Mouse (Mus musculus): ENCODE measurements around the gene Olfr373. TPM values are rescaled to one million over a fixed set of nuclear protein-coding genes. Genes with fewer than 3 reads are reported as not detected.
A peak's percentile ranks its signal among the peaks of the same experiment; 100 is the strongest.

The Olfr373 gene
- polyA plus RNA-seq, 1 experiment: not detected

- H3K36me3 ChIP-seq (ENCODE audit: control insufficient read depth, insufficient read depth, low read length): no peaks in the 10 kb centered on the region
- TF ChIP-seq POLR2A (IDR thresholded peaks at IDR 0.05; ENCODE audit: control insufficient read depth, low read depth, low read length) (no peak), CTCF (IDR thresholded peaks at IDR 0.05; ENCODE audit: control insufficient read depth, insufficient read depth, insufficient replicate concordance, low read depth, low read length) (no peak)
- no peak overlapping the region for H3K4me3 ChIP-seq (ENCODE audit: control insufficient read depth, low read depth, low read length)
- no peak overlapping the region for H3K27ac ChIP-seq (ENCODE audit: control insufficient read depth, insufficient read depth, low read depth, low read length)
- H3K27me3 ChIP-seq (ENCODE audit: control insufficient read depth, insufficient read depth, low read length): no peaks in the 10 kb centered on the region
- H3K4me1 ChIP-seq (ENCODE audit: control insufficient read depth, insufficient read depth, low read length): no peaks in the 10 kb centered on the region
These were observed 44.9 kb downstream of the Olfr373 start for GRCm38 (mm10) chr8:72127834-72128233.

DNA sequence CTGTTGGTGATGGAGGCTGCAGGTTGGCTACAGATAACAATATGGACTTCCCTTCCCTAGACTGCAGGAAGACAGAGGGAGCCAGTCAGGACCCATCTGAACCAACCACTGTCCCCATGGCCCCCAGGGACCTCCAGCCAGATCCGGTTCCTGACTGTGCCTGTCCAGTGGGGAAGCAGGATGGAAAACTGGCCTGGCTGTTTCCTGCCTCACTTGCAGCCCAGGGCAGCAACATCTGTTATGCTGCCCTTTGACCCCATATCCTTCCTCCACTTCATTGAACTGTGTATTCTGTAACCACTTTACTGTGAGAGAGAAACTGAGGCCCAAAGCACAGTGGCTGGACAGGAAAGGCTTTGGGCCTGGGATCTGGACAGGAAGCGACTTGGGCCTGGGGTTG lies 48.3 kb downstream of the Olfr373 start:
- TF ChIP-seq POLR2A (IDR thresholded peaks at IDR 0.05; ENCODE audit: control insufficient read depth, low read depth, low read length) (no peak), CTCF (IDR thresholded peaks at IDR 0.05; ENCODE audit: control insufficient read depth, insufficient read depth, insufficient replicate concordance, low read depth, low read length) (no peak)
- H3K4me3 ChIP-seq (ENCODE audit: control insufficient read depth, low read depth, low read length): no peak overlapping the region
- H3K4me1 ChIP-seq (ENCODE audit: control insufficient read depth, insufficient read depth, low read length): peaks cover 15% of the 10 kb centered on the region
- no peaks in the 10 kb centered on the region for H3K36me3 ChIP-seq (ENCODE audit: control insufficient read depth, insufficient read depth, low read length)
- no peaks in the 10 kb centered on the region; the same call in none of the 2 replicates for H3K27me3 ChIP-seq (ENCODE audit: control insufficient read depth, insufficient read depth, low read length)
- no peak overlapping the region for H3K27ac ChIP-seq (ENCODE audit: control insufficient read depth, insufficient read depth, low read depth, low read length)

- H3K36me3 ChIP-seq (ENCODE audit: control insufficient read depth, insufficient read depth, low read length): no peaks in the 10 kb centered on the region
- no peak overlapping the region for H3K27ac ChIP-seq (ENCODE audit: control insufficient read depth, insufficient read depth, low read depth, low read length)
- H3K4me3 ChIP-seq (ENCODE audit: control insufficient read depth, low read depth, low read length): no peak overlapping the region
- H3K4me1 ChIP-seq (ENCODE audit: control insufficient read depth, insufficient read depth, low read length): peaks cover 21% of the 10 kb centered on the region
- no peaks in the 10 kb centered on the region; the same call in none of the 2 replicates for H3K27me3 ChIP-seq (ENCODE audit: control insufficient read depth, insufficient read depth, low read length)
- no peak for TF ChIP-seq CTCF (IDR thresholded peaks at IDR 0.05; ENCODE audit: control insufficient read depth, insufficient read depth, insufficient replicate concordance, low read depth, low read length)
- TF ChIP-seq POLR2A (IDR thresholded peaks at IDR 0.05; ENCODE audit: control insufficient read depth, low read depth, low read length): no peak
These were observed 48.9 kb downstream of the Olfr373 start for GRCm38 (mm10) chr8:72131901-72132300.

GRCm38 (mm10) chr8:72132417-72132816 lies 49.4 kb downstream of the Olfr373 start:
- H3K27me3 ChIP-seq (ENCODE audit: control insufficient read depth, insufficient read depth, low read length): no peaks in the 10 kb centered on the region; the same call in none of the 2 replicates
- TF ChIP-seq CTCF (IDR thresholded peaks at IDR 0.05; ENCODE audit: control insufficient read depth, insufficient read depth, insufficient replicate concordance, low read depth, low read length): no peak
- TF ChIP-seq POLR2A (IDR thresholded peaks at IDR 0.05; ENCODE audit: control insufficient read depth, low read depth, low read length): no peak
- H3K36me3 ChIP-seq (ENCODE audit: control insufficient read depth, insufficient read depth, low read length): no peaks in the 10 kb centered on the region
- no peak overlapping the region for H3K27ac ChIP-seq (ENCODE audit: control insufficient read depth, insufficient read depth, low read depth, low read length)
- H3K4me3 ChIP-seq (ENCODE audit: control insufficient read depth, low read depth, low read length): no peak overlapping the region
- H3K4me1 ChIP-seq (ENCODE audit: control insufficient read depth, insufficient read depth, low read length): peaks cover 22% of the 10 kb centered on the region

DNA sequence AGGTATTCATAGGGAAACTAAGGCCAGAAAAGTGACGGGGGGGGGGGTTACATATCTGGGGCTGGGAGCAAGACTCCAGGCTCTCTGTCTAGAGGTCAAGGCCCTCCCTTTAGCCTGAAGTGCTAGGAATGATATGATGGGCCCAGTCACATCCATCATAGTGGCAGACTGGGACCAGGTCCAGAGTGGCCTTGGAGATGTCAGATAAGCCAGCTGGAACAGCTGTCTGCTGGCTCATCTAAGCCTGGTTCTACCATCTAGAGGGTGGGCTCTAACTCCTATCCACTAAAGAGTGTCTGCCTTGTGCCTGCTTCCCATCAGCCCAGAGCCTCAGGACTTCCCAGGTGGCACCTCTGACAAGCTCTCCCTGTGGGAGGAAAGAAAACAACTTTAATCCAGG lies 49.9 kb downstream of the Olfr373 start:
- H3K27ac ChIP-seq (ENCODE audit: control insufficient read depth, insufficient read depth, low read depth, low read length): no peak overlapping the region
- no peak for TF ChIP-seq CTCF (IDR thresholded peaks at IDR 0.05; ENCODE audit: control insufficient read depth, insufficient read depth, insufficient replicate concordance, low read depth, low read length)
- TF ChIP-seq POLR2A (IDR thresholded peaks at IDR 0.05; ENCODE audit: control insufficient read depth, low read depth, low read length): no peak
- H3K27me3 ChIP-seq (ENCODE audit: control insufficient read depth, insufficient read depth, low read length): no peaks in the 10 kb centered on the region; the same call in none of the 2 replicates
- H3K4me3 ChIP-seq (ENCODE audit: control insufficient read depth, low read depth, low read length): no peak overlapping the region
- H3K4me1 ChIP-seq (ENCODE audit: control insufficient read depth, insufficient read depth, low read length): peaks cover 22% of the 10 kb centered on the region
- no peaks in the 10 kb centered on the region for H3K36me3 ChIP-seq (ENCODE audit: control insufficient read depth, insufficient read depth, low read length)

DNA sequence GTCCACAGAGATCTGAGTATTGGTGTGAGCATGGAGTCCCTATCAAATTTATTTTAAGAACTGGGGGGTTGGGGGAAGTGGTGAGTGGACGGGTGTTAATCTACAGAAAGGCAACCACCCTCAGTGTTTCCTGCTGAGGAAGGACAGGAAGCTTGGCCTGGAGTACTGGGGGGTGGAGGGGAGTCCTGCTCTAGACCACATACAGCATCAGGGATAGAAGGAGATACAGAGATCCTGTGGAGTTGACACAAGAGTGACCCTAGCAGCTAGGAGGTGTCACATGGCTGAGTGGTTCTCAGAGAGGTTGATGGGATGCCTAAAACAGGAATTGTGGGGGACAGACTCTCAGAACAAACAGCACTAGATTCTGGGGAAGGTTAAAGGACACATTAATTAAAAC lies 50.5 kb downstream of the Olfr373 start:
- H3K27ac ChIP-seq (ENCODE audit: control insufficient read depth, insufficient read depth, low read depth, low read length): no peak overlapping the region
- H3K4me1 ChIP-seq (ENCODE audit: control insufficient read depth, insufficient read depth, low read length): peaks cover 22% of the 10 kb centered on the region
- TF ChIP-seq POLR2A (IDR thresholded peaks at IDR 0.05; ENCODE audit: control insufficient read depth, low read depth, low read length) (no peak), CTCF (IDR thresholded peaks at IDR 0.05; ENCODE audit: control insufficient read depth, insufficient read depth, insufficient replicate concordance, low read depth, low read length) (no peak)
- H3K4me3 ChIP-seq (ENCODE audit: control insufficient read depth, low read depth, low read length): no peak overlapping the region
- no peaks in the 10 kb centered on the region for H3K36me3 ChIP-seq (ENCODE audit: control insufficient read depth, insufficient read depth, low read length)
- H3K27me3 ChIP-seq (ENCODE audit: control insufficient read depth, insufficient read depth, low read length): no peaks in the 10 kb centered on the region; the same call in none of the 2 replicates

DNA sequence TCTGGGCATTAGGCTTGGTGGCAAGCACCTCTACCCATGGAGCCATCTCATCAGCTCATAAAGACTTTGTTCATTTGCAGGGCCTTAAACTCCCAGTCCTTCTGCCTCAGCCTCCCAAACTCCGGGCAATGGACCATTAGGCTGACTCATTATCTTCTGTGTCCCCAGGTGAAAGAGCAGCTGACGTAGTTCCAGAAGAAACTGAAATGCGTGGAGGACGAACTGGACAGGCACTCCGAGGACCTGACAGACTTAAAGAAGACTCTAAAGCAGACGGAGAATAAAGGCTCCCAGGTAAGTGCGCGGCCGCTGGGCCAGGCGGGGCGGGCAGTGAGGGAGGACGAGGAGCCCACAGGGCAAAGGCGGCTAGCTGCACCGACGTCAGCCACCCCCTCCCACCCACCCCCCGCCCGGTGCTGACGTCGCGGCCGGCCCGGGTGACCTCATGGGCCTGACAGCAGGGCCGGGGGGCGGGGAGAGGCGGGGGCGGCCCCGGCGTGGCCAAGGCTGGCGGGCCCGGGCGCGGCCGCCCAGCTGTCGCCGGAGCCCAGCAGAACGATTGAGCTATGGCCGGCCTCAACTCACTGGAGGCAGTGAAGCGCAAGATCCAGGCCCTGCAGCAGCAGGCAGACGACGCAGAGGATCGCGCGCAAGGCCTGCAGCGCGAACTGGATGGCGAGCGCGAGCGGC lies 51.9 kb downstream of the Olfr373 start, which contains the start of gene Tpm4:
Gene Tpm4, plus strand, starts transcription at position 220 of the 690 bp plus-strand sequence.
- Histone ChIP-seq H3K4me1 (ENCODE audit: control insufficient read depth, insufficient read depth, low read length) (peaks cover 22% of the 10 kb centered on the region), H3K36me3 (ENCODE audit: control insufficient read depth, insufficient read depth, low read length) (no peaks in the 10 kb centered on the region), H3K27ac (ENCODE audit: control insufficient read depth, insufficient read depth, low read depth, low read length) (peak within 1 kb of the TSS; percentile 89), H3K27me3 (ENCODE audit: control insufficient read depth, insufficient read depth, low read length) (no peaks in the 10 kb centered on the region; the same call in none of the 2 replicates), H3K4me3 (ENCODE audit: control insufficient read depth, low read depth, low read length) (peak within 1 kb of the TSS; percentile 93)
- peak; percentile 57 for TF ChIP-seq POLR2A (IDR thresholded peaks at IDR 0.05; ENCODE audit: control insufficient read depth, low read depth, low read length)
- no peak for TF ChIP-seq CTCF (IDR thresholded peaks at IDR 0.05; ENCODE audit: control insufficient read depth, insufficient read depth, insufficient replicate concordance, low read depth, low read length)
